Mouse (Mus musculus) heart, adult 2 months (tissue): ENCODE results near the gene Lax1. TPM values are rescaled to one million over a fixed set of nuclear protein-coding genes. Genes with fewer than 3 reads are reported as not detected.

Experiments
- DNase-seq, 2 experiments: peaks; one replicate each; pipeline ENCODE4 v3.0.0; 2021
- H3K27ac ChIP-seq: fragments of 200-600 bp; 2 replicates; pipeline ENCODE4 v1.8.1; 2022
- H3K27me3 ChIP-seq: fragments of 200-500 bp; 2 replicates; pipeline ENCODE4 v1.6.1; 2012; ENCODE audit warnings: mild to moderate bottlenecking, low read length, inconsistent platforms, mixed read lengths; ENCODE audit not compliant: control insufficient read depth, insufficient read depth
- H3K36me3 ChIP-seq: fragments of 200-500 bp; 2 replicates; pipeline ENCODE4 v1.6.1; 2012; ENCODE audit warnings: low read length, inconsistent platforms; ENCODE audit not compliant: control insufficient read depth, insufficient read depth
- H3K4me1 ChIP-seq: fragments of 200-500 bp; 2 replicates; pipeline ENCODE4 v1.6.1; 2011; ENCODE audit warnings: low read length; ENCODE audit not compliant: control insufficient read depth, insufficient read depth
- H3K4me3 ChIP-seq: fragments of 200-600 bp; 2 replicates; pipeline ENCODE4 v1.8.1; 2022
- H3K79me2 ChIP-seq: fragments of 200-500 bp; replicated peaks from 2 replicates; pipeline ENCODE4 v1.6.1; 2012; ENCODE audit warnings: mild to moderate bottlenecking, inconsistent platforms, low read length, moderate library complexity, mixed read lengths; ENCODE audit not compliant: control insufficient read depth, insufficient read depth
- H3K9ac ChIP-seq: fragments of 200-500 bp; 2 replicates; pipeline ENCODE4 v1.6.1; 2012; ENCODE audit warnings: low read depth, mild to moderate bottlenecking, control low read depth, inconsistent platforms, low read length, mixed read lengths
- CTCF ChIP-seq: fragments of 200-600 bp; IDR thresholded peaks from 2 replicates; pipeline ENCODE4 v1.8.1; 2022; ENCODE audit warnings: antibody characterized with exemption, mild to moderate bottlenecking, moderate library complexity
- EP300 ChIP-seq: fragments of 200-500 bp; IDR thresholded peaks from 2 replicates; pipeline ENCODE4 v1.6.1; 2011; ENCODE audit warnings: low read depth, low read length, control low read depth; ENCODE audit not compliant: insufficient read depth
- POLR2A ChIP-seq: fragments of 200-500 bp; IDR thresholded peaks from 2 replicates; pipeline ENCODE4 v1.6.1; 2011; ENCODE audit warnings: mild to moderate bottlenecking, low read depth, low read length, control low read depth; ENCODE audit not compliant: insufficient read depth
- WGBS: fragments of 180-500 bp; shearing (Covaris S2); methylation state at CpG from one replicate; pipeline ENCODE4 v1.1.7; 2018; 5-methylcytosine and 5-hydroxymethylcytosine counted together
- intact Hi-C: fragments of 180-260 bp; cut with DNase I; formaldehyde crosslinking; loops from one replicate; pipeline ENCODE4 v1.15.1; 2025
- polyA plus RNA-seq: library from polyadenylated mRNA; depleted of rRNA; stranded (reverse); fragments of >200 nt; gene quantifications from 2 replicates; pipeline ENCODE4 v1.2.3, GENCODE M21; 2012
- total RNA-seq, 2 experiments: library from RNA; stranded (reverse); gene quantifications; 2 replicates each; pipeline ENCODE4 v1.2.3; 2021

Gene Lax1
- total and polyA plus RNA-seq, 3 experiments: 0.36 to 0.73 (median 0.45) TPM

GRCm38 (mm10) chr1:133685749-133686519 is 4.0 kb downstream of the Lax1 start:
- Histone ChIP-seq H3K27me3 (no peaks in the 10 kb centered on the region), H3K4me1 (peaks cover 2% of the 10 kb centered on the region), H3K4me3 (no peak overlapping the region), H3K27ac (peak overlapping the region; percentile 57), H3K79me2 (no peaks in the 10 kb centered on the region), H3K9ac (no peak overlapping the region), H3K36me3 (peaks cover 2% of the 10 kb centered on the region; the same call in 1 of the 2 replicates)
- WGBS: 53% methylated on average over 10 of the region's 10 CpGs
- TF ChIP-seq EP300: peak; percentile 62; the same call in 1 of the 2 replicates
- TF ChIP-seq CTCF: no peak
- intact Hi-C loops: no loop called here
- peak; percentile 67 to 85 for DNase-seq

- Histone ChIP-seq H3K79me2 (no peaks in the 10 kb centered on the region), H3K36me3 (no peaks in the 10 kb centered on the region), H3K4me3 (no peak overlapping the region), H3K9ac (no peak overlapping the region), H3K27ac (no peak overlapping the region), H3K4me1 (no peaks in the 10 kb centered on the region), H3K27me3 (no peaks in the 10 kb centered on the region)
- DNase-seq: no peak
- intact Hi-C loops: no loop called here
- 61% methylated on average over 3 of the region's 3 CpGs for WGBS
- TF ChIP-seq CTCF (no peak), POLR2A (no peak), EP300 (no peak)
These were observed 18.1 kb downstream of the Lax1 start for GRCm38 (mm10) chr1:133671801-133672200.

- Histone ChIP-seq H3K9ac (no peak overlapping the region), H3K36me3 (no peaks in the 10 kb centered on the region), H3K4me3 (no peak overlapping the region), H3K79me2 (no peaks in the 10 kb centered on the region), H3K4me1 (no peaks in the 10 kb centered on the region), H3K27ac (no peak overlapping the region), H3K27me3 (no peaks in the 10 kb centered on the region)
- intact Hi-C loops: no loop called here
- 59% methylated on average over 3 of the region's 3 CpGs for WGBS
- no peak for TF ChIP-seq CTCF
- TF ChIP-seq EP300: no peak
- TF ChIP-seq POLR2A: no peak
- DNase-seq: no peak
These were observed 18.6 kb downstream of the Lax1 start for GRCm38 (mm10) chr1:133671266-133671665.

- no peaks in the 10 kb centered on the region for H3K36me3 ChIP-seq
- no peak overlapping the region for H3K9ac ChIP-seq
- 62% methylated on average over 6 of the region's 6 CpGs for WGBS
- no peak overlapping the region for H3K4me3 ChIP-seq
- no peak for DNase-seq
- TF ChIP-seq CTCF (no peak), POLR2A (no peak)
- intact Hi-C loops: no loop called here
- H3K4me1 ChIP-seq: no peaks in the 10 kb centered on the region
- H3K79me2 ChIP-seq: no peaks in the 10 kb centered on the region
- no peak overlapping the region for H3K27ac ChIP-seq
- no peaks in the 10 kb centered on the region for H3K27me3 ChIP-seq
These were observed 19.1 kb downstream of the Lax1 start for GRCm38 (mm10) chr1:133670776-133671175.

- Histone ChIP-seq H3K27ac (no peak overlapping the region), H3K9ac (no peak overlapping the region), H3K4me1 (no peaks in the 10 kb centered on the region), H3K36me3 (no peaks in the 10 kb centered on the region), H3K27me3 (no peaks in the 10 kb centered on the region), H3K4me3 (no peak overlapping the region), H3K79me2 (no peaks in the 10 kb centered on the region)
- intact Hi-C loops: no loop called here
- WGBS: 86% methylated on average over 12 of the region's 12 CpGs
- DNase-seq: no peak
- no peak for TF ChIP-seq POLR2A
- TF ChIP-seq EP300: no peak
- no peak for TF ChIP-seq CTCF
These were observed 19.7 kb downstream of the Lax1 start for GRCm38 (mm10) chr1:133670190-133670589.

- Histone ChIP-seq H3K36me3 (no peaks in the 10 kb centered on the region), H3K79me2 (no peaks in the 10 kb centered on the region), H3K9ac (no peak overlapping the region), H3K4me1 (no peaks in the 10 kb centered on the region), H3K27me3 (no peaks in the 10 kb centered on the region), H3K27ac (no peak overlapping the region), H3K4me3 (no peak overlapping the region)
- no peak for DNase-seq
- intact Hi-C loops: no loop called here
- TF ChIP-seq EP300 (no peak), POLR2A (no peak), CTCF (no peak)
- WGBS: 90% methylated on average over 3 of the region's 3 CpGs
These were observed 21.3 kb downstream of the Lax1 start for GRCm38 (mm10) chr1:133668618-133669017.
